Mouse (Mus musculus) small intestine, adult 2 months (tissue): ENCODE data around the gene Tmem129. TPM values are rescaled to one million over a fixed set of nuclear protein-coding genes. Genes with fewer than 3 reads are reported as not detected.

Experiments used
- H3K27ac ChIP-seq: fragments of 200-500 bp; 2 replicates; pipeline ENCODE4 v1.5.1; 2012; ENCODE audit warnings: low read depth, low read length, control low read depth, inconsistent platforms; ENCODE audit not compliant: insufficient read depth
- H3K27me3 ChIP-seq: fragments of 200-500 bp; 2 replicates; pipeline ENCODE4 v1.6.1; 2012; ENCODE audit warnings: mild to moderate bottlenecking, moderate library complexity, low read length, inconsistent platforms; ENCODE audit not compliant: control insufficient read depth, insufficient read depth
- H3K36me3 ChIP-seq: fragments of 200-500 bp; 2 replicates; pipeline ENCODE4 v1.6.1; 2012; ENCODE audit warnings: mild to moderate bottlenecking, low read length, control low read depth, inconsistent platforms; ENCODE audit not compliant: control insufficient read depth, insufficient read depth
- H3K4me1 ChIP-seq: fragments of 200-500 bp; 2 replicates; pipeline ENCODE4 v1.6.1; 2012; ENCODE audit warnings: low read length, inconsistent platforms, mixed read lengths; ENCODE audit not compliant: control insufficient read depth, insufficient read depth, insufficient read length
- H3K4me3 ChIP-seq: fragments of 200-500 bp; 2 replicates; pipeline ENCODE4 v1.5.1; 2012; ENCODE audit warnings: low read depth, mild to moderate bottlenecking, control low read depth, inconsistent platforms, low read length, moderate library complexity
- CTCF ChIP-seq: fragments of 200-500 bp; IDR thresholded peaks from 2 replicates; pipeline ENCODE4 v1.5.1; 2012; ENCODE audit warnings: low read depth, mild to moderate bottlenecking, control low read depth, inconsistent platforms, low read length, moderate library complexity, mixed read lengths; ENCODE audit not compliant: insufficient replicate concordance, insufficient read length; ENCODE audit errors: extremely low read depth
- POLR2A ChIP-seq: fragments of 200-500 bp; IDR thresholded peaks from 2 replicates; pipeline ENCODE4 v1.6.1; 2012; ENCODE audit warnings: low read depth, mild to moderate bottlenecking, control low read depth, inconsistent platforms, low read length, moderate library complexity
- WGBS: fragments of 180-500 bp; shearing (Covaris S2); methylation state at CpG from one replicate; pipeline ENCODE4 v1.1.7; 2018; 5-methylcytosine and 5-hydroxymethylcytosine counted together
- polyA plus RNA-seq: library from polyadenylated mRNA; depleted of rRNA; stranded (reverse); fragments of >200 nt; gene quantifications from 2 replicates; pipeline ENCODE4 v1.2.3, GENCODE M21; 2012; rRNA removed

Tmem129 gene
- polyA plus RNA-seq, 1 experiment: 34.8 TPM

- 90% methylated on average over 15 of the region's 15 CpGs for WGBS
- Histone ChIP-seq H3K4me1 (no peaks in the 10 kb centered on the region), H3K36me3 (peaks cover 45% of the 10 kb centered on the region), H3K27me3 (no peaks in the 10 kb centered on the region), H3K27ac (no peak overlapping the region), H3K4me3 (no peak overlapping the region)
- no peak for TF ChIP-seq CTCF
Observed at GRCm38 (mm10) chr5:33607434-33607833, 50.8 kb downstream of the Tmem129 start.

- Histone ChIP-seq H3K27ac (no peak overlapping the region), H3K36me3 (peaks cover 46% of the 10 kb centered on the region), H3K4me1 (no peaks in the 10 kb centered on the region), H3K27me3 (no peaks in the 10 kb centered on the region), H3K4me3 (no peak overlapping the region)
- WGBS: 79% methylated on average over 7 of the region's 7 CpGs
- TF ChIP-seq CTCF (no peak), POLR2A (no peak)
Observed at GRCm38 (mm10) chr5:33606631-33607030, 51.6 kb downstream of the Tmem129 start.

DNA sequence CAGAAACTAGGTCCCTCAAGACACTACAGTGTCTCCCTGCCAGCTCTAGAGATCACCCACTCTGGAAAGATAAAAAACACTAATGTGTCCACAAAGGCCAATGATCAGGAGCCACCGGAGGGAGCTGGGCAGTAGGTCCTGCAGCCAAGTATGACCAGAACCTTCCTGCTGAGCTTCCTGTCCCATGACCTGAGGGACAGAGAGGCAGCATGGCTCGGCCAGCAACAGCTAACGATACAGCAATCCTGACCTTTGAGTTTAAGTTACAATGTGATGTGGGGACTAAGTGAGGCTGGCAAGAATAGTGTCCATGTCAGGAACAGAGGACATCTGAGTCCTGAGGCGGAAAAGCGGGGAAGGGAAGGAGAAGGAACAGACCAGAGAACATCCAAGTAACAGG lies 52.9 kb downstream of the Tmem129 start:
- TF ChIP-seq POLR2A (no peak), CTCF (no peak)
- Histone ChIP-seq H3K36me3 (peaks cover 49% of the 10 kb centered on the region), H3K4me3 (no peak overlapping the region), H3K27me3 (no peaks in the 10 kb centered on the region), H3K27ac (no peak overlapping the region), H3K4me1 (no peaks in the 10 kb centered on the region)
- WGBS: 80% methylated on average over 5 of the region's 5 CpGs

Other genes starting within 250 kb of the Tmem129 start
- not detected in 2 replicates for gene Nkx1-1, start 224.4 kb downstream of the Tmem129 start, polyA plus RNA-seq
- gene Fam53a, start 28.8 kb downstream of the Tmem129 start, polyA plus RNA-seq: 58.1 and 60.2 TPM in 2 replicates
- 0.14 and 0.27 TPM in 2 replicates for gene Gm9903, start 28.5 kb downstream of the Tmem129 start, polyA plus RNA-seq
- 16.7 and 25.4 TPM in 2 replicates for gene Slbp, start 5.8 kb downstream of the Tmem129 start, polyA plus RNA-seq
- gene Tacc3, start 288 bp downstream of the Tmem129 start, polyA plus RNA-seq: 4.0 and 7.7 TPM in 2 replicates
- gene Fgfr3, start 63.3 kb upstream of the Tmem129 start, polyA plus RNA-seq: 18.7 and 35.2 TPM in 2 replicates
- 64.4 and 127 TPM in 2 replicates for gene Letm1, start 124.4 kb upstream of the Tmem129 start, polyA plus RNA-seq
- 1.8 and 5.8 TPM in 2 replicates for gene Nsd2, start 162.3 kb upstream of the Tmem129 start, polyA plus RNA-seq